Mouse (Mus musculus) limb, embryonic 14.5 days (tissue): ENCODE data around the gene Sox14. TPM values are rescaled to one million over a fixed set of nuclear protein-coding genes. Genes with fewer than 3 reads are reported as not detected.

Experiments
- ATAC-seq: fragments of 200-750 bp; cut with Nextera tagmentation; 2 replicates; pipeline ENCODE4 v1.8.0; 2017; ENCODE audit warnings: low read depth, moderate number of reproducible peaks, moderate TSS enrichment; ENCODE audit not compliant: low FRiP score
- DNase-seq: peaks from one replicate; pipeline ENCODE4 v3.0.0-alpha.2; 2015; ENCODE audit warnings: low spot score
- H3K27ac ChIP-seq: fragments of 300-500 bp; sonication (generic); replicated peaks from 2 replicates; pipeline ENCODE4 v1.5.1; 2014; ENCODE audit warnings: low read depth, mild to moderate bottlenecking, low read length, moderate library complexity, mixed read lengths
- H3K27me3 ChIP-seq: fragments of 300-500 bp; sonication (generic); 2 replicates; pipeline ENCODE4 v1.6.1; 2014; ENCODE audit warnings: low read length, mixed read lengths; ENCODE audit not compliant: control insufficient read depth, insufficient read depth
- H3K36me3 ChIP-seq: fragments of 300-500 bp; sonication (generic); 2 replicates; pipeline ENCODE4 v1.6.1; 2014; ENCODE audit warnings: mild to moderate bottlenecking, low read length, moderate library complexity, mixed read lengths; ENCODE audit not compliant: control insufficient read depth, insufficient read depth
- H3K4me1 ChIP-seq: fragments of 300-500 bp; sonication (generic); 2 replicates; pipeline ENCODE4 v1.6.1; 2014; ENCODE audit warnings: antibody characterized with exemption, low read length, mixed read lengths; ENCODE audit not compliant: control insufficient read depth, insufficient read depth
- H3K4me2 ChIP-seq: fragments of 300-500 bp; sonication (generic); replicated peaks from 2 replicates; pipeline ENCODE4 v1.6.1; 2014; ENCODE audit warnings: low read depth, mild to moderate bottlenecking, low read length, moderate library complexity; ENCODE audit not compliant: severe bottlenecking
- H3K4me3 ChIP-seq: fragments of 300-500 bp; sonication (generic); replicated peaks from 2 replicates; pipeline ENCODE4 v1.5.1; 2014; ENCODE audit warnings: low read length
- H3K9ac ChIP-seq: fragments of 300-500 bp; sonication (generic); 2 replicates; pipeline ENCODE4 v1.6.1; 2014; ENCODE audit warnings: mild to moderate bottlenecking, low read depth, low read length, moderate library complexity; ENCODE audit not compliant: severe bottlenecking
- H3K9me3 ChIP-seq: fragments of 300-500 bp; sonication (generic); 2 replicates; pipeline ENCODE4 v1.6.1; 2016; ENCODE audit warnings: low read length; ENCODE audit not compliant: control insufficient read depth
- POLR2A ChIP-seq: fragments of 200-500 bp; IDR thresholded peaks from 2 replicates; pipeline ENCODE4 v1.8.0; 2012; ENCODE audit warnings: inconsistent platforms, mild to moderate bottlenecking, moderate library complexity, borderline replicate concordance; ENCODE audit not compliant: insufficient read depth, insufficient read length; ENCODE audit errors: extremely low read depth
- WGBS: fragments of 180-500 bp; shearing (Covaris S2); extraction: QIAGEN DNeasy Blood & Tissue Kit; methylation state at CpG from one replicate; pipeline ENCODE4 v1.1.7; 2014; 5-methylcytosine and 5-hydroxymethylcytosine counted together
- polyA plus RNA-seq, 2 experiments: library from polyadenylated mRNA; depleted of rRNA in 1 of 2; stranded (reverse) in 1 of 2; unstranded in 1 of 2; fragments of >200 nt; fragmentation: Nextera tagmentation in 1 of 2; extraction: Ambion mirVana in 1 of 2; gene quantifications; 2 replicates each; pipeline versions ENCODE4 v1.2.1 to v1.2.3; 2012 to 2014

The Sox14 gene
- polyA plus RNA-seq, 2 experiments = 0.08 TPM

DNA sequence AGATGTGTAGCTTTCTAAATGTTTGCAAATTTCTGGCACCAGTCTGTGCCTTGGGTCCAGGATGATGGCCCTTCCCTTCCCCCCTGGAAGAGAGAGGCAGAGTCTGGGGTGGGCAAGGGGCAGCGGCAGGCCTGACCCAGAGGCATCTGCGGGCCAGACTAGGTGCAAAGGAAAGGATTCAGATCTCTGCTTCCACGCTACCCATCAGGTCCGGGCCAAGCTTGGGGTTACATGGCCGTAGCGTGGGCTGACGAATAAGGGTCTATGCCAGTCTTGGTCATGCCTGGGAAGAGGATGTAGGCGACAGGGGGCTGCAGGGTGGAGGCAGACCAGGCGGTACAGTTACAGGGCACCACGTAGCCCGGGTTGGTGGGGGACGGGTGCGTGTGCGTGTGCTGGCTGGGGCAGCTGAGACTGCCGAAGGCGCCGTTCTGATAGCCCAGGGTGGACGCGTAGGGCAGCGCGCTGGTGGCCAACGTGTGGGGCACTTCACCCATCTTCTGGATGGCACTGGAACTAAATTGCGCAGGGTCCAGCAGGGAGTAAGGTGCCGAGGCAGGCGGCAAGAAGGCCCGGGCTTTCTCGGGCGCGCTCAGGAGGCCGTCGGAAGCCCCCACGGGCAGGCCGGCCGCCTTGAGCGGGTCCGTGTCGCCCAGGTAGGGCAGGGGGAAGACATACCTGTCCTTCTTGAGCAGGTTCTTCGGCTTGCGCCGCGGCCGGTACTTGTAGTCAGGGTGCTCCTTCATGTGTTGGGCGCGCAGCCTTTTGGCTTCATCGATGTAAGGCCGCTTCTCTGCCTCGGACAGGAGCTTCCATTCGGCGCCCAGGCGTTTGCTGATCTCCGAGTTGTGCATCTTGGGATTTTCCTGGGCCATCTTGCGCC is 994 bp downstream of the Sox14 start:
- DNase-seq = no peak
- H3K9me3 ChIP-seq = no peaks in the 10 kb centered on the region
- TF ChIP-seq POLR2A = no peak
- H3K36me3 ChIP-seq = no peaks in the 10 kb centered on the region
- peak overlapping the region; percentile 29 for H3K4me3 ChIP-seq
- peaks cover 11% of the 10 kb centered on the region for H3K4me1 ChIP-seq
- H3K27me3 ChIP-seq = peaks cover 99% of the 10 kb centered on the region
- WGBS = 2% methylated on average over 42 of the region's 52 CpGs
- peak overlapping the region; percentile 47 for H3K4me2 ChIP-seq
- H3K9ac ChIP-seq = no peak overlapping the region
- ATAC-seq = no peak
- H3K27ac ChIP-seq = no peak overlapping the region

DNA sequence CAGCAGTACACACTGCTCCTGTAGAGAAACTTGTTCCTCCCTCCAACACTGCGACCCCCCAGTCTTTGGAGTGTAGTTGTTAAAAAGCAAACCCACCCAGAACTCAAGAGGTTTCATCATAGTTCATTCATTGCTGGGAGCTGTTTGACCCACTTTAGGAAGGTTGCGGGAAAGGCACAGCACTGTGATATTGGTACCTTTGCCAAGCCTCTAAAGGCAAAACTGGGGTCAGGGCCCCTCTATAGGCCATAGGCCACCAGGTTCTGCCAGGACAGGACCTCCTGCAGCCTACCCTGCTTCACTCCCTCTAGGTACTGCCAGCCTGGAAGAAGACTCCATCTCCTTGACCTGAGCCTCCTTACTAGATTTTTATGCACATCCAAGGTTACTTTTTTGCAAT is 2.2 kb downstream of the Sox14 start:
- no peak for DNase-seq
- H3K9me3 ChIP-seq = no peaks in the 10 kb centered on the region

DNA sequence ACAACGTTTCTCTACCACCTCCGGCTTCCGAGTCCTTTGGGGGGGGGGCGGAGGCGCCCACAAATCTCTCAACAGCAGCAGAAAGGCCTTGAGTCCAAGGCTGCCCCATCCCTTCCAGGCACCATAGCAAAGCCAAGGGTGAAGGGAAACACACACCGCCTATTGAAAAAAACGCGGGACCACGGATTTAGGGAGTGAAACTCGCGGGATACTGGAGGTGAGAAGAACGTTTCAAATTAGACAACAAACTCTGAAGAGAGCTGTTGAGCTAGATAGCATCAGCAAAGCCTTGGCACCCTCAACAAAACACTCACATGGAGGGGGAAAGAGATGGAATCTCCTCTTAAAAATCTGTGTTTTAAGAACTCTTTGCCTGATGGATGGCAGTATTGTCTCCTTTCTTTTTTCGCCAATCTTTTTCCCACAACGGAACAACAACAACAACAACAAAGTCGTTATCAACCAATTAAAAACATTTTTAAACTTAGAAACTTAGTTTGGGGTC is 2.8 kb downstream of the Sox14 start:
- Histone ChIP-seq H3K27ac (no peak overlapping the region), H3K27me3 (peaks cover 98% of the 10 kb centered on the region), H3K4me3 (no peak overlapping the region), H3K4me2 (no peak overlapping the region), H3K9me3 (no peaks in the 10 kb centered on the region), H3K4me1 (peaks cover 13% of the 10 kb centered on the region), H3K36me3 (no peaks in the 10 kb centered on the region), H3K9ac (no peak overlapping the region)
- no peak for DNase-seq
- WGBS = 4% methylated on average over 15 of the region's 15 CpGs
- no peak for TF ChIP-seq POLR2A
- no peak for ATAC-seq

More for the DNA sequence above, 2.2 kb downstream of the Sox14 start:
- H3K27ac ChIP-seq = no peak overlapping the region
- H3K4me2 ChIP-seq = no peak overlapping the region
- H3K4me3 ChIP-seq = no peak overlapping the region
- H3K36me3 ChIP-seq = no peaks in the 10 kb centered on the region
- no peak for TF ChIP-seq POLR2A
- H3K27me3 ChIP-seq = peaks cover 99% of the 10 kb centered on the region
- H3K9ac ChIP-seq = no peak overlapping the region
- 13% methylated on average over 2 of the region's 2 CpGs for WGBS
- ATAC-seq = no peak
- H3K4me1 ChIP-seq = peaks cover 11% of the 10 kb centered on the region

DNA sequence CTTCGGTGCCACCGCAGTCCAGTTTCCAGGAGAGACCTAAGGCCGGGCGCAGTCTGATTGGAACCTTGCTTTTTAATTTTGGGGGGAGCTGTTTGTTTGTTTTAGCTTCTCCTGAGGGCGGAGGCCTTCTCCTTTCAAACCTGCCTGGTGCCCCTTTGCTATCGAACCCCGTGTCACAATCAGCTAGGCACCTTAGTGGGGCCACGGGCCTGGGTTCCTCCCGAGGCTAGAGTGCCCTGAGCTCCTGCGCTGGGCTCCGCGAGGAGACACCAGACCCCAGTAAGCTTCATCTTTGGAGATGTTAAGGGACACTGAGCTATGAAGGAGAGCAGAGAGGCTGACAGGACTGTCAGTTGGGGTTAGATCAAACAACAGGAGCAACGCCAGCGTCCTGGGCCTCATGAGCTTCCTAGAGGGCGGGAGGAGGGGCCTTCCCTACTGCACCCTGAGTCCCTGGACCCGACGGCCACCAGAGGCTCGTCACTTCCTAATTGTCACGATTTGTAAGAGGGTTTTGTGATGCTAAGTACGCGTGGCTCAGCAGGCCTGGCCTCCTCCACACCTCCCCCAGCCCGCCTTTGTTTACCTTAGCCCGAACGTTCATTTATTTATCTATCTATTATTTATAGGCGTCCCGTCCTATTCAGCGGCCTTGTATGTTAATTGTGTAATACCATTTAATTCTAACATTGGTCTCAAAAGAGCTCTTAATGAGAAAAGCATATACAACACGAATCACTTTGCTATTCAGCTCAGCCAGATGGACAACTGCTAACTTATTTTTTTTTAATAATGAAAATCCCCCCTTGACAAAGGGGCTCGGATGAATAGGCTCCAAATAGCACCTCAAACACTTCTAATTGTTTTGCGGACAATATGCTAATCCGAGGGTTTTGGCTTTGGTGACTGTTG is 3.5 kb downstream of the Sox14 start:
- no peak overlapping the region for H3K9ac ChIP-seq
- peaks cover 13% of the 10 kb centered on the region for H3K4me1 ChIP-seq
- no peak overlapping the region for H3K4me2 ChIP-seq
- no peak overlapping the region for H3K27ac ChIP-seq
- 5% methylated on average over 31 of the region's 31 CpGs for WGBS
- TF ChIP-seq POLR2A = no peak
- peaks cover 97% of the 10 kb centered on the region for H3K27me3 ChIP-seq
- no peak for ATAC-seq
- no peaks in the 10 kb centered on the region for H3K9me3 ChIP-seq
- H3K36me3 ChIP-seq = no peaks in the 10 kb centered on the region
- DNase-seq = no peak
- no peak overlapping the region for H3K4me3 ChIP-seq
